Mouse (Mus musculus) megakaryocyte, adult 5-6 weeks (primary cell): ENCODE results near the gene Adam12. TPM values are rescaled to one million over a fixed set of nuclear protein-coding genes. Genes with fewer than 3 reads are reported as not detected.

Experiments
- ATAC-seq: 2 replicates; pipeline ENCODE4 v1.8.0; 2016; ENCODE audit warnings: mild to moderate bottlenecking, inconsistent platforms; ENCODE audit not compliant: poor library complexity, severe bottlenecking
- total RNA-seq, 2 experiments: library from RNA; stranded (forward) in 1 of 2; stranded (reverse) in 1 of 2; fragments of 153-499, 151-499 nt in 1 of 2; fragments of 221-1000, 200-1000 nt in 1 of 2; gene quantifications; 2 replicates each; pipeline versions ENCODE4 v1.2.3 to v1.2.4; 2015 to 2017

Adam12 gene
- total RNA-seq, 2 experiments from 2014 or later: 0.26 TPM; not detected in 1

DNA sequence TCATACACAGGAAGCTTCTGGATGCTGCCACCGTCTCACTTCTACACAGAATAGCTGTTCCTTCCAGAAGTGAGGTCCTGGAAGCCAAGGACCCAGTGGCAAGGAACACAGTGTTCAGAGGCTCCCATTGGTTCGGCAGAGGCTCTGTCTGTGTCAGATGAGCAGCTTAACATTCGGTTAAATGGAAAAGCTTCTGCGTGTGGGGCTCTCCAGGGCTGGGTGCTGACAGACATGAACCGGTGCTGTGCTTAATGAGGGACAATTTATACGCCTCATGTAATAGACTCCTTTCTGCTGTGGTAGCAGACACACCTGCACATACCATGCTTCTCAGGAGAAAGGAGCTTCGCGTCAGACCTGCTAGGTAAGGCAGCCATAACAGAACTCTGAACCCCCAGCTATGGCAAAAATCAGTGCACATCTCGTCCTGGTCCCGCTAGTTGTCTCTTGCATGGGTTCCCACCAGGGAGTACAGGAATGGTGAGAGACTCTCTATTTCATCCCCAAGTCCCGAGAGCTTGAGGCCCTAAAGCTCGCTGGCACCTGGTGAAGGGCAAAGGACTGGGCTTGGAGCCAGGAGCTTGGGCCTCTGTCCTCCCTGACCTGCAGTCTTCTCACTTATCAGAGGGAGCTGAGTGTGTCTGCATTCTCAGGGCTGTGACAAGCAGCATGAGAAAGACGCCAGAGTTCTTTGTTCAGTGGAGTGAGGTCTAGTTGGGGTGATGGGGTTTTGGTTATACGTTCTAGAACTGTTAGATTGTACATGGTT, 280.0 kb downstream of the Adam12 start:
- ATAC-seq: no peak

GRCm38 (mm10) chr7:133947360-133947759, 284.6 kb downstream of the Adam12 start:
- no peak for ATAC-seq

DNA sequence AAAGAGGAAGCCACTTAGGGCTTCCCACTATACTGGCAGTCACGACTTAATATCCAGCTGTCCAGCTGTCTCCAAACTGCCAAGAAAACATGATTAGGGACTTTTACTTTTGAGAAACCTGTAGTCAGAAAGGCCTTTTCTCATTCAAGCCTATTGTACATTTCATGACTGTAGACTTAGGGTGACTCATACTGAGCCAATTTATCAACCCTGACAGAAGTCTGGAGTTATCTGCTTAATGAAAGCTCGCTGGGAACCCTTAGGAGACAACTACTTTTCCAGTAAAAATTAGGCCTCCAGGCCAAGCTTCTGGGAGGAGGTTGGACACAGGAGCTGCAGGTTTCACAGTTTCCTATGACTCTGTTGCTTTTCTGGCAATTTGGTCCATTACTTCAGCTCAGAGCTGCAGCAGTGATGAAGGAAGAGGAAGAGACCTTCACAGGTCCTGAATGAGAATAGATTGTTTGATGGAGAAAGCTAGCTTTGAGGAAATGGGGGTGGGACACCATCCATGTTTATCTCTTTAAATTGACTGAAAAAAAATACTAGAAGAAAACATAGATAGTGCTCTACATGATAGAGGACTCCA, 285.1 kb downstream of the Adam12 start:
- ATAC-seq: no peak

GRCm38 (mm10) chr7:133946113-133946512, 285.8 kb downstream of the Adam12 start:
- ATAC-seq: no peak

DNA sequence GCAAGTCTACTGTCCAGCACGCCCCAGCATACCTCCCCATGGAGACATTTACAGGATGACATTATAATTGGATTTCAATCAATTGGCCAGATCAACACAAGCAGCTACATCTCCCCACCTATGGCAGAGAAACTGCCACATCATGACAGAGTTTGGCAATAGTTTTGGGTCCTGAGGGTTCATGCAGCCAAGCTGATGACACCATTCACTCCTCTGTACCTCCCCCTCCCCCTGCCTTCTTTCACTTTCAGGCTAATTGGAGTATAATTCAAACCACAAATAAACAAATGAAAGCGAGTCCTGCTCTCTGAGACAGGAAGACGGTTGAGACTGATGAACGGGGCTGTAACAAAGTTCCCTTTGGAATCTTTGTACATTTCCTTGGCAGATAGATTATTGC, 291.5 kb downstream of the Adam12 start:
- no peak for ATAC-seq

DNA sequence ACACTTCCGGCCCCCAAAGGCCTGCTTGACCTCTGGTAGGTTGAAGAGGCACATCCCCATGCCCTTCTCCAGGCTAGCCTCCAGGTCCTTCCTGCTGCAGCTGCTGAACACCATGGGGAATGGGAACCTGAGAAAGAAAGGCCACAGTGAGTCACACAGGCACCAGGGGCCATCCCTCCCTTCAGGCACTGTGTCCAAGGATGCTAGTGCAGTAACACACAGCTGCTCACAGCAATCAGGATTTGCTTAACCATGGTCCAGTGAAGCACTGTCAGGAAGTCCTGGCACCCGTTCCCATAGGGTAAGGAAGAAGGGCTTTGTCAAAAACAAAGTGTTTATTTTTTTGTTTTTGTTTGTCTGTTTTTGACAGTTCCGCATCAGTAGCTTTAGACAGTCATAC, 294.5 kb downstream of the Adam12 start:
- no peak for ATAC-seq

GRCm38 (mm10) chr7:133936377-133936776, 295.6 kb downstream of the Adam12 start:
- ATAC-seq: no peak

DNA sequence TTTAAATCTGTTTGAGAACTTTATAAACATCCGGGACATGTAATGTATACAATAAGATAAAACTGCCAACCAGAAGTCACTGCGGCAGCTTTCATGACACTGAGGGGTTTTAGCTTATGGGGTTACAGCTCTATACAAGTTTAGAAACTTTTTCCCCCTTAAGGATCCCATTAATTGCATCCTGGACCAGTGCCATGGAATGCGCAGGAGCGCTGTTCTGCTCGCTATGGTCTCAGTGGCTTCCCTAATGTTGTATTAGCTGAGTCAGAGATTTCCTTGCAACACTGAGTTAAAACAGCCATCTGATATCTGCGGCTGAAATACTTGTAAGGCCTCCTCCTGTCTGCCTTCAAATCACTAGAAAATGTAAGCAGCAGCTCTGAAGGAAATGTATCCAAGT, 298.6 kb downstream of the Adam12 start:
- no peak for ATAC-seq

- ATAC-seq: no peak
Measured at GRCm38 (mm10) chr7:133931481-133931880, 300.5 kb downstream of the Adam12 start.

GRCm38 (mm10) chr7:133928981-133929380, 303.0 kb downstream of the Adam12 start:
- ATAC-seq: no peak

GRCm38 (mm10) chr7:133925771-133926170, 306.2 kb downstream of the Adam12 start:
- no peak for ATAC-seq

GRCm38 (mm10) chr7:133923994-133924393, 308.0 kb downstream of the Adam12 start:
- ATAC-seq: no peak

DNA sequence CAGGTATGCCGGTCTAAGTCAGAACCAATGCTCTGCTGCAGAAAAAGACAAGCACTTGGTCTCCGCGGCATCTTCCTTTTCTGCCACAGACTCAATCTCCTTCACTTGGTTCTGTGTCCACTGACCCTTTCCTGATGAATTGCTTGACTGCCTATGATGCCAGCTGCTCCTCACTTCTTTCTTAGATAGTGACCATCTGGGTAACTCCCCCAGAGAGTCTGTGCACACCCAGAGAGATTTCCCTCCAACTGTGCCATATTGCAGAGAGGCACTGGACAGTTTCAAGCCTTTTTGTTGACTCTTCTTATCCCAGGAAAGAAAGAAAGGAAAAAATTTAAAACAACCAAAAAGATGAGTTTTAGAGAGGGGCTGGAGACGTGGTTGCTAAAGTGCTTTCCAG, 310.7 kb downstream of the Adam12 start:
- no peak for ATAC-seq

DNA sequence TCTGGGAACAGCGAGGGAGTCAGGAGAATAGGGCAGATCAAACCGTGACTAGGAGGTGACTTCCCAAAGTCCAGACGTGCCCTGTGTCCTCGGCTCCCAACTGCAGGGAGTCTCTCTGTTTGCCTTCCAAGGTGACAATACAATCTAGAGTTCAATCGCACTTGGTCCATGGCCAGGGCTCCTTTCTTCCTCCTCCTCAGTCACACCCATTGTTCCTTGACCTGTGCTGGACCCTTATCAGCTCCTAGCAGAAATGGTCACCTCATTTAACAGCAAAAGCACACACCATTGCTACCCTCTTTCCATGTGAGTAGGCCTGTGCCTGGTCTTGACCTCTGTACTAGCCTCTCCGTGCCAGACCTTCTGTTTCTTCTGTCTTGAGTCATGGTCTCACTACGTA, 311.2 kb downstream of the Adam12 start:
- no peak for ATAC-seq

DNA sequence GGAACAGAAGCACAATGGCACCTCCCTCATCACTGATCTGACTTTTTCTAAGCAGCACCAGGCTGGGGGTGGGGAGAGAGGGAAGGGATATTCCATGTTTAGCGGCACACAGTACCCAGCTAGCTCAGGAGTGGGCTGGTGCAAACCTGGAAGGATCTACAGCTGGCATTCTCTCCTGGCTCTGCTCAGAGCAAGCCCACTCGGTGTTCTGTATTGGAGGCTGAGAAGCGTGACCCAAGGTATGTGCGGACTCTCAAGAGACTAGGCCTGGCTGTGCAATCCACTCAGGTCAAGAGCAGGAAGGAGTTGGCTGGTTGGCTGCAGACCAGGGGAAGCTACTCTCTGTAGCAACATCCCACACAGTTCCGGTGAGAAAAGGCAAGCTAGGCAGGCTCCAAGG, 312.0 kb downstream of the Adam12 start:
- peak; percentile 79 for ATAC-seq

DNA sequence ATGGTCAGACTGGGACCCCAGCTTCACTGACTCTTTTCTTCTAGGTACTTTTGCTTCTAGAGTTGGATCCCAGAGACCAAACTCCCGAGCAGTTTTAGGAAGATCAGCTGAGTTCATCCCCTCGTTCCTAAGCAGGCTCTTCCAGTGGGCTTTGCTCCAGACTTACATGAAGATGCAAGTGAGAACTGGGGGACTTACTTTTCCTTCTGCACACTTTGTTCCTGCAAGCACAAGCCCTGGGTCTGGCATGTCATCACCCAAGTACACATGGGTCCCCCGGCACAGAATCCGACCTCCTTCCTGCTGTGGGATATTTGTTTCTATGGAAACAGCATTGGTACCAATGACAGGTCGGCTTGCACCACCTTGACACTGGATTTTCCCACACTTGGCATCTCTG, 312.6 kb downstream of the Adam12 start:
- ATAC-seq: no peak

DNA sequence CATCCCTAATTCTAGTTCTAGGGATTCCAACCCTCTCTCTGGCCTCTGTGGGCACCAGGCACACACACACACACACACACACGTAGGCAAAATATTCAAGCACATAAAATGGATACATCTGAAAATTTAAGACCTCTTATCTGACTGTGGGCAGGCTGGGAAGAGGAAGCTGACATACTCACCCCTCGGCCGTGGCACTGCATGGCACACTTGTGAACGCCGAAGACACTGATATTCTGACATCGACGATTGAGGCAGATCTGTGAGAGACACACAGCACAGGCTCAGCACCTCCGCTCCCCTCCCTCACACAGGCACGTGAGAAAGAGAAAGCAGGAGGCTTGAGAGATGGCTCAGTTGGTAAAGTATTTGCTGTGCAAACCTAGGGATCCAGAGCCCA, 315.7 kb downstream of the Adam12 start:
- ATAC-seq: no peak

GRCm38 (mm10) chr7:133911881-133912280, 320.1 kb downstream of the Adam12 start:
- ATAC-seq: no peak

DNA sequence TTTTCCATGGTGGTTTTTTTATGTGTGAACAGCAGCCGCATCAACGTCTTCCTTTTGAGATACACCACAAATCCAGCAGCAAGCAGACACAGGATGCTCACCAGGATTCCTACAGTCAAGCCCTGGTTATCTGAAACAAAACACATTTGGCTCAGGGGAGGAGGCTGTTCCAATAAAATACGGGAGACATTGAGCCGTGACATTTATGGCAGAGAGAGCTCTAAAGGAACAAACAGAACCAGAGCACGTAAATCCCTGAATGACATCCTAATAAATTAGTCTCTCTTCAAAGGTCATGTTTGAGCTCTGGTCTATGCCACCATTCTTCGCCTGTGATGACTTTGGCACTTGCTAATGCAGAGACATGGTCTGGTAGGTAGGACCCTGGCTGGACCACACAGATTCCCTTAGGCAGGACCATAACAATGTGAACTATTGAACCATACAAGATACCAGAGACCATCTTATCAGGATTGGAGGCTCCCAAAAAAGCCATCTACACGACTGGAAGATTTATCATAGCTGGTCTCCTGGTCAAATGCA, 322.0 kb downstream of the Adam12 start:
- no peak for ATAC-seq

DNA sequence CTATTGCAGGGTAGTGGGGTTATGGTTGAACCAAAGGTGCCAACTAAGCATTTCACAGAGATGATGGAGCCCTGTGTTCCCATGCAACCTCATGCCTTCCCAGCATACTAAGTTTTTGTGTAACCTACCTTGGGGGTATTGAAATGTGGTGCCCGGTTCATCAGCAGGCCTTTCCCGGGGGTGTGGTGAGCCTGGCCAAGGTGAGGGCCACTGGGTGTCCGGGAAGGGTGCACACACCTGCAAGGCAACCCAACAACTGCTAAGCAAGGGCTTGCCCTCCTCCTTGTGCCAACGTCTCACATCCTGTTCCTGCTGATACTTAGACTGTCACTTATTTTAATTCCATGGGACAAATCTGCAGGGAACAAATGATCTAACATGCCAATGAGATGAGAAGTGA, 323.0 kb downstream of the Adam12 start:
- no peak for ATAC-seq

- ATAC-seq: no peak
Measured at GRCm38 (mm10) chr7:133899391-133899790, 332.6 kb downstream of the Adam12 start.

GRCm38 (mm10) chr7:133891796-133892195, 340.1 kb downstream of the Adam12 start:
- ATAC-seq: no peak
